Mouse (Mus musculus) C2C12 (cell line): ENCODE data around the gene Acot7.

ENCODE experiments used
- CEBPB ChIP-seq: IDR thresholded peaks from one replicate; pipeline ENCODE4 v1.6.1; 2011; ENCODE audit warnings: low read depth, mild to moderate bottlenecking, control low read depth, moderate library complexity
- CTCF ChIP-seq: IDR thresholded peaks from one replicate; pipeline ENCODE4 v1.5.1; 2011; ENCODE audit not compliant: control insufficient read depth, insufficient read depth, insufficient read length
- FOSL1 ChIP-seq: IDR thresholded peaks from one replicate; pipeline ENCODE4 v1.8.0; 2011; ENCODE audit warnings: mild to moderate bottlenecking, low read length; ENCODE audit not compliant: poor library complexity, insufficient read depth, severe bottlenecking
- MAX ChIP-seq: IDR thresholded peaks from one replicate; pipeline ENCODE4 v1.6.1; 2011; ENCODE audit warnings: mild to moderate bottlenecking, control low read depth
- MYOG ChIP-seq: IDR thresholded peaks from one replicate; pipeline ENCODE4 v1.6.1; 2011; ENCODE audit not compliant: control insufficient read depth, insufficient read length; ENCODE audit errors: extremely low read depth
- USF1 ChIP-seq: IDR thresholded peaks from one replicate; pipeline ENCODE4 v1.6.1; 2011; ENCODE audit warnings: low read depth, mild to moderate bottlenecking, control low read depth, moderate library complexity

DNA sequence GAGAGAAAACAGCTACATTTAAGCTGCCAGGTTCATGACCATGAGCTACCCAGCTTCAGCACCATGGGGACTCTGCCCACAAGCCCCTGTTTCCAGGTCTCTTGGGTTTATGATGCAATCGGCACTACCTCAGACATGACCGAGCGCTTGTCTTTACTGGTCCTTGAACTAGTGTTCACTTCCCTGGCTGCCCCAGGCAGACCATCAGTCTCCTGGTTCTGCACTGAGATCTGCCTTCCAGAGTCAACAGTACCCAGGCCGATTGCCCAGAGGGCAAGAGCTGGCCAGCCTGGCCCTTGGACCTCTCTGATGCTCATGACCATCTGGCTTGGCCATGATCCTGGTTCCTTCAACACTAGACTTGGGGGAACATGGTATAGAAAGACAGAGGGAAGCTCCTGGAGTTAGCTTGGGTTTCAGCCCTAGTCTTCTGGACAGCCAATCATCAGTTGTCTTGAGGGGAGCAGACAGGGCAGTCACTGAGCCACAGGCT lies 54.5 kb downstream of the Acot7 start:
- TF ChIP-seq CTCF (no peak), MYOG (no peak), USF1 (no peak), FOSL1 (no peak), MAX (no peak), CEBPB (no peak)
